Mouse (Mus musculus): ENCODE measurements at regions not wholly inside any gene's neighbourhood (a gene's known extent, or its start where the extent isn't known, plus 50 kb on each side); places are given as distances from the start of the nearest gene placed in this dataset.

DNA sequence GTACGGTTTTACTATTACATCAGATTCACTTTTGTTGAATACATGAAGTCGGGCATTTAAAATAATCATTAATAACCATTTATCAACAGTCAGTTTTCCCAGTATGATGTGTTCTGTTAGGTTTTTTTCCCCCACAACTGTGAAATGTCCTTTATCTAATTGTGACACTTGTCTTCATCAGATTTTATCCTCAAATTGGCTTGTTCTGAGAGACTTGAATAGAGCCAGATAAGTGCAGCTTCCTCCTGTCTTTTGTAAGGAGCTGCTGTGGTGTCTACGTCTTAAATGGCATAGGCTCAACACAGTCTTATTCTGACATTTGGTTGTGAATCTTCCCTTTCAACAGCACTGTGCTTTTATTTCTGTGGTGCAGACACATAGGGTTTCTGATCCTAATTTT, 206.8 kb upstream of the Itga1 start:
- H3K27me3 ChIP-seq: no peaks in the 10 kb centered on the region
- H3K27ac ChIP-seq (replicated peaks): no peak overlapping the region
- WGBS: 56% methylated on average over 3 of the region's 3 CpGs
- H3K4me3 ChIP-seq: no peak overlapping the region
- no peak for ATAC-seq (ENCODE audit: low read depth)
- H3K4me2 ChIP-seq: no peak overlapping the region
- H3K9me3 ChIP-seq: no peaks in the 10 kb centered on the region
- no peak overlapping the region for H3K9ac ChIP-seq
- no peaks in the 10 kb centered on the region for H3K36me3 ChIP-seq
- no peaks in the 10 kb centered on the region for H3K4me1 ChIP-seq (replicated peaks)

DNA sequence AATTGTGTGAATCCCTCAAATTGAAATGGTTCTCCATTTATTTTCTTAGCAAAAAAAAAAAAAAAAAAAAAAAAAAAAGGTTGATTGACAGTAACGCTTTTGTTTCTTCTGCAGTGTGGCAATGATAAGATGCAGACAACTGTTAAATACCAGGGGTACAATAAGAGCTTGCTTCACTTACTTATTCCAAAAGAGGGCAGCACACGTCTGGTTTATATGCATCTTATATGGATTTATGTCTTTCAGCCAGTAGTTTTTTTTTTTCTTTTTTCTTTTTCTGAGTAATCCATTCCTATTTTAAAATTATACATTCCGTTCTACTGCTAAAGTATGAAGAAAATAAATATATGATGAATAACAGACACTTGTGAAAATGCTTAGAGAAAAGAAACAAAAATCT, 185.6 kb upstream of the Itga1 start:
- WGBS: 47% methylated on average over 3 of the region's 3 CpGs
- no peak for ATAC-seq (ENCODE audit: low read depth)
- no peak overlapping the region for H3K9ac ChIP-seq

DNA sequence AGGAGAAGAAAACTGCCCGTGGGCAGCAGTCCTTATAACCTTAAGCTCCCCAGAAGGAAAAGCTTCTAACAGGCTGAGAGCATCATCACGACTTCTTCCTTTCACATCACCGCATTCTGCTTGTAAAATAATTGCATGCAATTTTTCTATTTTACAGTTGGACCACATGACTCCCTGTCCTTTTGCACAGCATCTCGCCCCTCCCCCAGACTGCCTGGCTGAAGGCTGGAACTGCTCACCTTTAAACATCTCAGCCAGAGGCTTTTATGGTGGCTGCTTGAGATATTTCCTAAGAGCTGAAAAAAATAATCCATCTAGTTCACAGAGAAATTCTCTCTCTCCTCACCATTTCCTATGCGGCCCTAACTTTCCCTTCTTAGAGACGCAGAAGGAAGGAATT, 164.4 kb upstream of the Itga1 start:
- Histone ChIP-seq H3K9ac (no peak overlapping the region), H3K4me3 (no peak overlapping the region), H3K36me3 (no peaks in the 10 kb centered on the region), H3K27me3 (no peaks in the 10 kb centered on the region), H3K4me2 (no peak overlapping the region), H3K27ac (replicated peaks) (no peak overlapping the region), H3K9me3 (no peaks in the 10 kb centered on the region), H3K4me1 (replicated peaks) (no peaks in the 10 kb centered on the region)
- 78% methylated on average over 6 of the region's 6 CpGs for WGBS
- no peak for ATAC-seq (ENCODE audit: low read depth)

More for the DNA sequence above, 185.6 kb upstream of the Itga1 start:
- H3K9me3 ChIP-seq: no peaks in the 10 kb centered on the region
- H3K36me3 ChIP-seq: no peaks in the 10 kb centered on the region
- no peaks in the 10 kb centered on the region for H3K27me3 ChIP-seq
- H3K4me3 ChIP-seq: no peak overlapping the region
- no peaks in the 10 kb centered on the region for H3K4me1 ChIP-seq (replicated peaks)
- H3K4me2 ChIP-seq: no peak overlapping the region
- no peak overlapping the region for H3K27ac ChIP-seq (replicated peaks)

GRCm38 (mm10) chr13:115257345-115257744, 155.6 kb upstream of the Itga1 start:
- 69% methylated on average over 2 of the region's 2 CpGs for WGBS
- Histone ChIP-seq H3K4me2 (no peak overlapping the region), H3K27ac (replicated peaks) (no peak overlapping the region), H3K4me1 (replicated peaks) (no peaks in the 10 kb centered on the region), H3K27me3 (no peaks in the 10 kb centered on the region), H3K9me3 (no peaks in the 10 kb centered on the region), H3K4me3 (no peak overlapping the region), H3K9ac (no peak overlapping the region), H3K36me3 (no peaks in the 10 kb centered on the region)
- no peak for ATAC-seq (ENCODE audit: low read depth)

DNA sequence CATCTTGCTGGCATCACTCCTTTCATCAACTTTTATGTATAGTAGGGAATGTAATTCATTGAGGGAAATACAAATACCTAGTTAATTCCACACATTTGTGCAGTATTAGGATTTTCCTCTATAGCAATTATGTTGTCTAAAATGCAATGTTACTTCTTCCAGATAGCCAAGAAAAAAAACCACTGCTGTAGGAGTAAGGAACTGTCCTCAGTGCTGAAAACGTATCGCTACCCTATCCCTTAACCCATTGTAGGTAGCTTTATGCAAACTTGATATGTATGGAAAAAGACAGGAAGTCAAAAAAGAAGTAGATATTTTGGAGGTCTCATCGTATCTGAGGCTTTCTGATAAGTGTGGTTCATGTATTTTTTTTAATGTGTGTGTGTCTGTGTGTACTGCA, 150.8 kb upstream of the Itga1 start:
- no peaks in the 10 kb centered on the region for H3K36me3 ChIP-seq
- H3K4me2 ChIP-seq: no peak overlapping the region
- ATAC-seq (ENCODE audit: low read depth): no peak
- no peak overlapping the region for H3K27ac ChIP-seq (replicated peaks)
- WGBS: 59% methylated on average over 3 of the region's 3 CpGs
- H3K27me3 ChIP-seq: no peaks in the 10 kb centered on the region
- no peaks in the 10 kb centered on the region for H3K4me1 ChIP-seq (replicated peaks)
- H3K4me3 ChIP-seq: no peak overlapping the region
- H3K9me3 ChIP-seq: no peaks in the 10 kb centered on the region
- H3K9ac ChIP-seq: no peak overlapping the region

DNA sequence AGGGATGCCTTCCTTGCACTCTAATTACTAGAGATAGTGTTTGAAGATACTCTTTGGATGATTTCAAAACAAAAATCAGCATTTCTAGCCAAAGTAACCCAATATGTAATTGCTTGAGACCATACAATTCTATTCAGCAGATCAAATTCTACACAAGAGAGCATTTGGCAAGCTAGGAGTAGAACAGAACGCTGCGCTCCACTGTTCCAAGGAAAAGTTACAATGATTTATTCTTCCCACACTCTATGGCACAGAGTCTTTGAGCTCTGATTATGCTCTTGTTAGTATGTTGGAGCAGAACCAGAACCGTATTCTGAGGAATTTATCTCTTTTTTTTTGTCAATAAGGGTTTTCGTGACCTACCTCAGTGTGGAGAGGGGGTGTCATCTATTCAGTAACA, 130.2 kb upstream of the Itga1 start:
- 81% methylated on average over 4 of the region's 4 CpGs for WGBS
- H3K27me3 ChIP-seq: no peaks in the 10 kb centered on the region
- H3K4me2 ChIP-seq: no peak overlapping the region
- H3K4me3 ChIP-seq: no peak overlapping the region
- ATAC-seq (ENCODE audit: low read depth): no peak
- H3K27ac ChIP-seq (replicated peaks): no peak overlapping the region
- H3K9ac ChIP-seq: no peak overlapping the region
- no peaks in the 10 kb centered on the region for H3K9me3 ChIP-seq
- peaks cover 1% of the 10 kb centered on the region; the same call in 1 of the 2 replicates for H3K4me1 ChIP-seq (replicated peaks)
- no peaks in the 10 kb centered on the region for H3K36me3 ChIP-seq

DNA sequence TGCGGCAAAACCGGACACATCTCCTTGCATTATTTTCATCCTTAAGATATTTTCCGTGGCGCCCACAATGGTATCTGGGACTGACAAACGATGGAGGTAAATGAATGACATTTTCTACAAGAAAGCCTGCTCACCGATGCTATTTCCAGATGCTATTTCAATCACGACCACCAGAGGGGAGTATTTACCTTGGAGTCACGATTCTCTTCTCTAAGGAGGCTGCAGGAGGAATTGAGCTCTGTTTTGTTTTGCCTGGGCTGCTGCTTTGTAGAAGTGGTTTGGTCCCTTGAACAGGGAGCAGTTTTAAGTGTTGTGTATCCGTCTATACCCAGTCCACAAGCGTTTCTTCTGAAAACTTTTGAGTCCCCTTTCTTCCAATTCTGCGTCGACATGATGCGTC, 128.7 kb upstream of the Itga1 start:
- H3K36me3 ChIP-seq: no peaks in the 10 kb centered on the region
- H3K4me3 ChIP-seq: no peak overlapping the region
- peak; percentile 69; the same call in 1 of the 2 replicates for ATAC-seq (ENCODE audit: low read depth)
- H3K4me2 ChIP-seq: no peak overlapping the region
- no peaks in the 10 kb centered on the region for H3K9me3 ChIP-seq
- no peaks in the 10 kb centered on the region for H3K27me3 ChIP-seq
- no peak overlapping the region for H3K27ac ChIP-seq (replicated peaks)
- H3K4me1 ChIP-seq (replicated peaks): peaks cover 5% of the 10 kb centered on the region; the same call in 1 of the 2 replicates
- WGBS: 27% methylated on average over 13 of the region's 13 CpGs
- H3K9ac ChIP-seq: no peak overlapping the region

- H3K4me3 ChIP-seq: no peak overlapping the region
- no peaks in the 10 kb centered on the region for H3K36me3 ChIP-seq
- ATAC-seq (ENCODE audit: low read depth): no peak; the same call in 1 of the 2 replicates
- no peaks in the 10 kb centered on the region for H3K27me3 ChIP-seq
- no peak overlapping the region for H3K4me2 ChIP-seq
- H3K9me3 ChIP-seq: no peaks in the 10 kb centered on the region
- no peak overlapping the region for H3K27ac ChIP-seq (replicated peaks)
- peaks cover 5% of the 10 kb centered on the region; the same call in 1 of the 2 replicates for H3K4me1 ChIP-seq (replicated peaks)
- H3K9ac ChIP-seq: no peak overlapping the region
- WGBS: 31% methylated on average over 6 of the region's 6 CpGs
These were observed 125.1 kb upstream of the Itga1 start for GRCm38 (mm10) chr13:115226824-115227223.

DNA sequence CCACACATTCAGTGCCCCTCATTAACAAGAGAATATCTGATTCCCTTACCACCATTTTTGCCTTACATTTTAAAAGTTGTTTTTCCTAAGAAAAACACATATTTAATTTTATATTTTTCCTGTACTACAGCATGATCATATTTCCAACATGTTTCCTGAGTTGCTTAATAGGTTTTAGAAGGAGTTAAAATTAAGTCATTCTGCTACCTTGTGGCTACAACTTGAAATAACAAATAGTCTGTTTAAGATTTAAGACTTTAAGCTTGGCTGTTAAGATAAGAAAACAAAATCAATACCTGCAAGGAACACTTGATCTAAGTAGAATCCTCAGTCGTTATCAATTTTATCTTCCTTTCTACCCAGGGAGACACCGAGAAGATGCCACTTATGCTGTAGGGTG, 117.9 kb upstream of the Itga1 start:
- Histone ChIP-seq H3K36me3 (no peaks in the 10 kb centered on the region), H3K9ac (no peak overlapping the region), H3K27ac (replicated peaks) (no peak overlapping the region), H3K4me1 (replicated peaks) (no peaks in the 10 kb centered on the region), H3K9me3 (no peaks in the 10 kb centered on the region), H3K27me3 (no peaks in the 10 kb centered on the region), H3K4me2 (no peak overlapping the region), H3K4me3 (no peak overlapping the region)
- no peak for ATAC-seq (ENCODE audit: low read depth)
- WGBS: 81% methylated on average over 2 of the region's 2 CpGs

DNA sequence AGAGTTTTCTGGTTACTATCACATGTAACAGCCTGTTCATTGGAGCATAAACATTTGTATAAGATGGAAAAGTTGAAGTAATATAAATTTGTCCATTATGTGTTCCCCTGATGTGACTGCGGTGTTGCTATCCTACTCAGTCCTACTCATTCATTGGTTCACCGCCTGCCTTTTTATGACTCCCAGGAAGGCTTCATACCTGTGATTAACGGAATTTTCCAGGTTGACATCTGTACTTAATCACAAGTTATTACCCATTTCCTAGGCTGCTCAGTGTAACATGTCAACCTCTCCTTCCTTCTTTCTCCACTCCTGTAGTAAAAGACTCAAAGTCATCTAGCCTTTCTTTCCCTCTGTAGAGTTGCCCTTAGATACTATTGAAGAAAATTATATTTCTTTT, 109.5 kb upstream of the Itga1 start:
- H3K4me2 ChIP-seq: no peak overlapping the region
- no peak for ATAC-seq (ENCODE audit: low read depth)
- H3K27me3 ChIP-seq: no peaks in the 10 kb centered on the region
- H3K4me1 ChIP-seq (replicated peaks): no peaks in the 10 kb centered on the region
- H3K27ac ChIP-seq (replicated peaks): no peak overlapping the region
- H3K9me3 ChIP-seq: no peaks in the 10 kb centered on the region
- H3K9ac ChIP-seq: no peak overlapping the region
- no peaks in the 10 kb centered on the region for H3K36me3 ChIP-seq
- no peak overlapping the region for H3K4me3 ChIP-seq
- WGBS: 77% methylated on average over 3 of the region's 3 CpGs

GRCm38 (mm10) chr13:115210643-115211208, 109.0 kb upstream of the Itga1 start:
- Histone ChIP-seq H3K9ac (no peak overlapping the region), H3K36me3 (no peaks in the 10 kb centered on the region), H3K4me2 (no peak overlapping the region), H3K27ac (replicated peaks) (no peak overlapping the region), H3K9me3 (no peaks in the 10 kb centered on the region), H3K4me1 (replicated peaks) (no peaks in the 10 kb centered on the region), H3K4me3 (no peak overlapping the region), H3K27me3 (no peaks in the 10 kb centered on the region)
- ATAC-seq (ENCODE audit: low read depth): peak; percentile 59; the same call in 1 of the 2 replicates
- 73% methylated on average over 10 of the region's 10 CpGs for WGBS

GRCm38 (mm10) chr13:115209402-115210192, 107.8 kb upstream of the Itga1 start:
- Histone ChIP-seq H3K4me1 (replicated peaks) (no peaks in the 10 kb centered on the region), H3K9me3 (no peaks in the 10 kb centered on the region), H3K27ac (replicated peaks) (no peak overlapping the region), H3K27me3 (no peaks in the 10 kb centered on the region), H3K4me2 (no peak overlapping the region), H3K36me3 (no peaks in the 10 kb centered on the region), H3K4me3 (no peak overlapping the region), H3K9ac (no peak overlapping the region)
- 92% methylated on average over 3 of the region's 3 CpGs for WGBS
- no peak for ATAC-seq (ENCODE audit: low read depth)

DNA sequence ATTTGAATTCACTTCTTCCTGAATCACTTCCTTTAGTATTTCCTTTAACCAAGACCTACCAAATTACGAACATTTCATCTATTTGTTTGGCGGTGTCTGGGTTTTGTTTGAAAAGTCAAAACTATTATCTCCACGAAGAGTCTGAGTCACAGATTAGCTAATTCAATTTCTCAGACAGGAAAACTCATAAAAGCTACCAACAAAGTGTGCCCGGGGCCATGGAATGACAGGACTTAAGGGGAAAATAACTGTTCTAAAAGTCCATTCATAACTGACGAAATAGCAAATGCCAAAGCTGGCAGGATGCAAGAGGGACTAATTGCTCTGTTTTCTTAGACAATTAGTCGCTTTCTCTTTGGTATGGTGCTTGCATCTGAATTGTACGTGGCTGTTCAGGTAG, 105.0 kb upstream of the Itga1 start:
- no peak overlapping the region for H3K27ac ChIP-seq (replicated peaks)
- no peaks in the 10 kb centered on the region for H3K27me3 ChIP-seq
- no peak overlapping the region for H3K9ac ChIP-seq
- ATAC-seq (ENCODE audit: low read depth): no peak
- no peaks in the 10 kb centered on the region for H3K36me3 ChIP-seq
- WGBS: 82% methylated on average over 7 of the region's 7 CpGs
- no peak overlapping the region for H3K4me2 ChIP-seq
- no peak overlapping the region for H3K4me3 ChIP-seq
- H3K9me3 ChIP-seq: no peaks in the 10 kb centered on the region
- H3K4me1 ChIP-seq (replicated peaks): no peaks in the 10 kb centered on the region

Data from neural tube, embryonic 13.5 days (tissue).